Mouse (Mus musculus) kidney, adult 11 months (tissue): ENCODE measurements at regions not wholly inside any gene's neighbourhood (a gene's known extent, or its start where the extent isn't known, plus 50 kb on each side); places are given as distances from the start of the nearest gene placed in this dataset.

Experiments used
- DNase-seq: peaks from one replicate; pipeline ENCODE4 v3.0.0; 2022

DNA sequence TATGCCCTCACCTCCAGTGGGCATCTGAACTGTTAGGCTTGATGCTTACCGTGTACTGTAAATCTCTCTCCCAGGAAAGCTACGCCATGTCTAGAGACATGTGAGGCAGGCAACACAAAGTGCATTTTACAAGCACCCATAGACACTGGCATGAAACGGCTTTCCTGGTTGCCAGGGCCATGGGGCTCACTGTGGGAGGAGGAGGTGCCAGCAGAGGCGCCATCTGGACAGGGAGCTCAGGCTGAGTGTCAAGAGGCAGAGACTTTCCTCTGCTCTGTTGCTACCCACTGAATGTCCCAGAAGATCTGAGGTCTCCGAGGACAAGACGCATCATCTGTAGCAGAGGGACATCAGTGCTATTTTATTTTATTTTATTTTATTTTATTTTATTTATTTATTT, 608.7 kb downstream of the Vrk1 start:
- no peak for DNase-seq

DNA sequence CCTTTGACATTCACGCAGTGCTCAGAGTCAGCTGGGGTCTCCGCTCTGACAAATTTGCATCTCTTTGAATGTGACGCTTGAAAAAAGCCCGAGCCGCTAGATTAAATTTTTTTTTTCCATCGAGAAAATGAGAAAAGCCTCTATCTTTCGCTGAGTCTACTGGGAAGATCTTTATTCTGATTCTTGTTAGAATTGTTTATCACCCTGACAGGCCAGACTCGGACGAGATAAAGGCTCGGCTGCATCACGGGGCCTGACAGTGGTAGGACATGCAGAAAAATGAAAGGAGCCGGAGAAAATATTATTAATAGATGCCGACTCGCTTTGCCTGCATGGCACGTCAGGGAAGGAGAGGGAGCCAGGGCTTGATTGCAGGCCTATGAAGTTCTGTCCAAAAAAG, 616.8 kb downstream of the Vrk1 start:
- no peak for DNase-seq

DNA sequence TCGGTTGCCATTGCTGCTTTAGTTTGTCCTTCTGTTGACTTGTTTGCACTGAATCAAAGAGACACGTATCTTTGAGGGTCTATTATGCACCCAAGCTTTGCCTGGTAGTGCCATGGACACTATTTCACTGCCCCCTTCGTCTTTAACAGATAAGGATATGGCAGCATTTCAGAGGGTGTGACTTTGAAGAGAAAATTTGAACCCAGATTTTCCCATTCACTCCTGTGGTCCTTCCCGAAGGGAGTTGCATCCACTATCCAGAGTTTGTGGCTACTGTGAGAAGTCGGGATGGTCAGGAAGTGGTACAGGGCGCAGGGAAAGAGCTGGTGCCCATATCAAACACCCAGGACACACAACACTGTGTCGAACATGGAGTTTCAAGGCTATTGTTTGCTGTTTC, 622.5 kb downstream of the Vrk1 start:
- DNase-seq, result no peak

DNA sequence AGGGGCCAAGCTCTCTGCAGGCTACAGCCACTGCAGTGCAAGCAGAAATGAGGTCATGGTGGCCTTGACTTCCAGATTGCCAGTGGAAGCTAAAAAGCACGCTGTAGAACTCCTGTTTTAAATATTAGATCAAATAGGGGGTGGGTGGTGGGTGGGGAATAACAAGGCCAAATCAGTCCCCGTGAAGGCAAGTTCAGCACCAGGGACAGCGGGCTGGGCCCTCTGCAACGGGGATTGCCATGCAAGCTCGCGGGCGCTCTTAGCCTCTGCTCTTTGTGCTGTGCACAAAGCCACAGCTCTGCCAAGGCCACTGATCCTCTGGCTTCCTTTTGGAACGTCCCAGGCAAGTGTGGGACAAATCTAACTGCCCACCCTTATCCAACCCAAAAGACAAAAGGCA, 623.1 kb downstream of the Vrk1 start:
- no peak for DNase-seq

DNA sequence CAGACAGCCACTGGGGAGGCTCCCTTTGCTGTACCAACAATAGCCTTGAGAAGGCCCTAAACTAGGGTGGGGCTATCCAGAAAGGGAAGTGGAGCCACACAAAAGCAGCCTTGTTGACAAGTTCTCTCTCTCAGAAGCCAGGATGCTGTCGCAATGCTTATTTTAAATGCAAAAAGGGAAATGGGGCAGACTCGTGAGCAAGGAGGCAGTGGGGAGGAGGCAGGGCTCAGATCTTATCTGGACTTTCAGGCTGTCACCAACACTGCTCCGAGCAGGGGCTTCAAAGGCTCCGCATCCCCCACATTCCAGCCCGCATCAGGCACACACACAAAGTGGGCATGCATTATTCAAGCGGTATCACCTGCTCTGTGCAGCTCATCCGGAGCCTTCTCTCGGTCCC, 648.3 kb downstream of the Vrk1 start:
- DNase-seq, result no peak

DNA sequence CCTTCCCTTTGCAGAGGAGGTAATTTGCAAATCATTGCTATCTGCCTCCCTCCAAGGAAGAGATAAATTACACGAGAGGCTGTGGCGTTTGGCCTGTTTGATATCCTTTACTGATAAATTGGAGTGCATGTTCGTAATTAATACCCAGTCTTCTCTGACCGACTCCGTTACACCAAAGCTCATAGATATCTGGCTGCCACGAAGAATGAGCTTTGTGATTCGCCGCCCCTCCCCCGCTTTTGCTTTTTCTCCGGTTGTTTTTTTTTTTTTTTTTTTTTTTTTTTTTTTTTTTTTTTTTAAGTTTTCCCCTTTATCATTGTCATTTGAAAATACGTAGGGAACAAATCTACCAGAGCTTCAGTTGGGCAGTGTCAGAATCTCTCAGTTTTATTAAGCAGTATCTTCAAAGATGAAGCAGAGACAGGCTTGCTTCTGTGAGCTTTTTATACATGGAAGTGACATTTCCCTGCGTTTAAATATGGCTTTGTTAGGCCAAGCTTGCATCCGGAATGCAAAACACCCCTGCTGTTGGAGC, 663.3 kb downstream of the Vrk1 start:
- no peak for DNase-seq

DNA sequence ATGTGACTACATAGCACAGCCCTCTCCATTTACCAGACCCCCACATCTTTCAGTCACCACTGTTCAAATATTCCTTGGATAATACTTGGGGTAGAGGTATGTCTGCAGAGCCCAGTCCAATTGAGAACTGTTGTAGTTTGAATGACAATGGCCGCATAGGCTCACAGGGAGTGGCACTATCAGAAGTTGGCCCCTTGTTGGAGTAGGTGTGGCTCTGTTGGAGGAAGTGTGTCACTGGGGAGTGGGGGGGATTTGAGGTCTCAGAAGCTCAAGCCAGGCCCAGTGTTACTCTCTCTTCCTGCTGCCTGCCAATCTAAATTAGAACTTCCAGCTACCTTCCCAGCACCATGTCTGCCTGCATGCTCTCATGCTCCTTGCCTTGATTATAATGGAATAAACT, 664.7 kb downstream of the Vrk1 start:
- DNase-seq, result no peak

DNA sequence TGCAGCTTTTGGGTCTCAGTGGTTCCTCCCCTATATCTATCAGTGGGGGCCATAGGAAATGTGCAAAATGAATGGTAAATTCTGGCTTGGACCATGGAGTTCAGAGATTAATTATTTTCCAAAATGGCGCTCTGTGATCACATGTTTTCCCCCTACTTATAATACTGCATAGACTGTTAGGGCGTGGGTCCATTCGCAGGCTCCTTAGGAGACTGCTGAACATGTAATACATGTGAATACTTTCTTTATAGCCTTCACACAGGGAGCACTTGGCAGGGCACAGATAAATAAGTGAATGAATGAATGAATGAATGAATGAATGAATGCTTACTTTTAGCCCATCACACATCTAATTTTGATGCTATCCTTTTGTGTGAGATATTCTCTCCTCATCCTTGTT, 666.1 kb downstream of the Vrk1 start:
- no peak for DNase-seq

DNA sequence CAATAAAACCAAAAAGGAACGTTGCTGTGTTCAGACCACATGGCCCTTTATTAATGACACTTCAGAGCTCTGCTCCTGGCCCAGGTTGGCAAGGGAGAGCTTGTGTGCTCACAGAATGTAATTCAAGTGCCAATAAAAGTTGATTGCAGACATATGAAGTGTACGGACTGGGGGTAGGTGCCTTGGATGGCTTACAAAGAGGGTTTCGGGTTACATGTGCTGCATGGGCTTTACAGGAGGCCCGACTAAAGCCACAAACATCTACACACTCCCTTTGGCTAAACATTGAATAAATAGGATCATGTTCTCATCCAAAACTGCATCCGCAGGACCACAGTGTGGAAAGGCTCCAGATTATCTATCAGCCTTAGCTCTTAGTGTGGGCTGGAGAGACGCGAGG, 666.5 kb downstream of the Vrk1 start:
- no peak for DNase-seq

DNA sequence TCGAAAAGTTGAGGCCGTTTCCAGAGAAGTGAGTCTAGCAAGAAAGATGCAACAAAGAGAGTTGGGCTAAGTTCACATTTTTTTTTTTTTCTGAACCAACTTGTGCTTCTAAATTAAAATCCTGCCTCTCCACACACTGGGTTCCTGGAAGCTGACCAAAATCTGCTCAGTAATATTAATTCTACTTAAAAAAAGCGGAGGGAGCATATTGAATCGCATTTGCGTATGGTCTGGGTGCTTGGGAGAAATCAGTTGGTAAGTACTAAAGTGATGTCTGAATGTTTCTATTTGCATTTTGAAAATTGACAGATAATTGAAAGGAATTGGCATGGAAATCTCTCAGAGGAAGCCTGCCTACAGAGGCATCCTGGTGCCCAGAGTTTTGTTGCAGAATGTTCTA, 676.0 kb downstream of the Vrk1 start:
- no peak for DNase-seq

DNA sequence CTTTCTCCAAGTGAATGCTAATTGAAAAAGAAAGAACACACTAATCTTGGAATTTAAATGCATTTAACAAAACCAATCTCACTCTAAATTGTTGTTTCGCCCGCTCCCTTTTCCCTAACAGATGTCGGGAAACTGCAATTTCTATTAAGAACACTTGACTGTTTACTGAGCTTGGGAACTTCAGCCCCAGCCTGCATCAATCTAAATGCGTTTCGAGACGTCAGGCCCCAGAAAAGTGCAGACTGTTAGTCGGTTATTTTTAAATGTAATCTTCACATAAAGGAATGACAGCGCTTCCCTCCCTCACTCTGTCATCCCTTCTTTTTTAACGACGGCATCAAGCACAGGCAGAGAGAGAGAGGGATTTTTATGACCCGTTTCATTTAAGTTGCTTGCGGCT, 677.7 kb downstream of the Vrk1 start:
- no peak for DNase-seq

DNA sequence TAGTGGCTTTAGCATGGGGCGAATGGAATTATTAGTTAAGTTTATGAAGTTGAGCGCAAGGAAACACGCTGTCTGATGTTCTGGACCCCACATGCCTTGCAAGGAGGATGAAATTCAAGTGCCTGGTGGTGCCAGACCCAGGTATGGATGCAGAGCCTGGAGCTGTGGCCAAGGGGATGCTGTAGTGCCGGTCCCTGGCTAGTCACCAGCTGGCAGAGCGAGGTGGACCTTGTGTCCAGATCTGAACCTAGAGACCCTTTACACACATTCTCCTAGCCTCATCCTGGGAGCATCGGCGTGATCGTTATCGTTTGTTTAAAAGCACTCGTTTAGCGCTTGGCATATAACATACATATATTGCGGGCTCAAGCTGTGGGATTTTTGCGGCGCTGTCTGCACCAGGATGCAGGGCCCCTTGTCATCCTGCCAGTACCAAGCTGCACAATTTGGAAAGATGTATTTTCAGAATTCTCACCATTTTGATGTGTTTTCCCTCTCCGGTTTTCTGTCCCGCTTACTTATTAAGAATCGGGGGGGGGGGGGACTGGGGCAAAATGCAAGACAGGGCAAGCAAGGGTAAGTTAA, 678.2 kb downstream of the Vrk1 start:
- DNase-seq, result no peak

DNA sequence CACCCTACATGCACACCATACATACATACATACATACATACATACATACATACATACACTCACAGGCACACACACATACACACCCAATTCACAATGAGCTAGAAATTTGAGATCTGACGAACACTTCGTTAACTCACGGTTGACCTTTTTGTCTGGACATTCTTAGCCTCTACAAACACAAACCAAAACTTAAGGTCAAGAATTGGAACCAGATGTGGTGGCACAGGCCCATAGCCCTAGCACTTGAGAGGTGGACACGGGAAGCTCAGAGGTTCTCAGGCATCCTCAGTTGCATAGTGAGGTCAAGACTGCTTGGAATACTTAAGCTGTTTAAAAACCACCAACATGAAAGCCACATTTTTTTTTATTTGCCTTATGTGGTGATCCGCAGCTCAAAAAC, 692.9 kb downstream of the Vrk1 start:
- DNase-seq, result no peak

DNA sequence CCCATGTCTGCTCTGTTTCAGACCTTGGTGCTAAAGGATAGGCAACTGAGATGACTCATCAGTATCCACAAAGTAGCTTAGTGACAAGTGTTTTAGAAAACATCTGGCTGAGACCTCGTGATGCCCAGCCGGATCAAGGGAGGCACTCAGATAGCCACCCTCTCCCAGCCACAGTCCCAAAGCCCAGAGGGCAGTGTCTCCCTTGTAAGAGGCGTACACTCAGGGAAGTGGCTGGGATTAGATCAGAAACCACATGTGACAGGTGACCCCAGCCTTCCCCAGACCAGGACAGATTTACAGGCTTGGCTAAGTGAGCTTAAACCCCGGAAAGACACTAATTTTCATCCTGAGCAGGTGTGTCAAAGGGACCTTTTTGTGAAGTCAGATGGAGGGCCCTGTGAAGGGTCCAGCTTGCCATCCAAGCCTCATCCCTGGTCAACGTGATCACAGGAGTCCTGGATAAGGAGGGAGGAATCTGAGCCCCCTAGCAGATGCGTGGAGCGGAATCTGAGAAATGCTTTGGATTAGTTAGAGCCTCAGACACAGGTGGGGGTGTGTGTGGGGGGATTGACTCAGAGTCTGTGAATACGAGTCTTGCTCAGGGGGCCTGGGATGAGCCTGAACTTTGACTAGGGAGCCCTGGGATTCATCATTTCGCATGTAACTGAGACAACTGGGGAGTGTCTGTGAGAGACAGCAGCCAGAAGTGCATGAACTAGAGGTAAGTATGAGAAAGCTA, 711.4 kb downstream of the Vrk1 start:
- DNase-seq, result no peak

DNA sequence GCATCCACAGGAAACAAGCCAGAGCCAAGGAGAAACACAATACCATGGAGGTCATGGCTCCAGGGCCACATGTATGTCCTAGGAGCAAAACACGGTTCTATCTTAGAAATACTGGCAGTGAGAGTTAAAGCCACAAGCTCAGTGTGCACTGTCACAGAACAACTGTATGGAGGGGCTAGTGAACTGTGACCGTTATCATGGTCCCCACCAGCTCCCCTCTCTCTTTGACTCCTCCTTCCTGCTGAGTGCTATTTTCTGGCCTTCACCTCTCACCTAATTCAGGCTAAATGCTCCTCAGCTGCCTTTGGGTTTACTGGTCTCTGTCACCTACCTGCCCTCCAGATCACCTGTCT, 712.0 kb downstream of the Vrk1 start:
- DNase-seq, result no peak

DNA sequence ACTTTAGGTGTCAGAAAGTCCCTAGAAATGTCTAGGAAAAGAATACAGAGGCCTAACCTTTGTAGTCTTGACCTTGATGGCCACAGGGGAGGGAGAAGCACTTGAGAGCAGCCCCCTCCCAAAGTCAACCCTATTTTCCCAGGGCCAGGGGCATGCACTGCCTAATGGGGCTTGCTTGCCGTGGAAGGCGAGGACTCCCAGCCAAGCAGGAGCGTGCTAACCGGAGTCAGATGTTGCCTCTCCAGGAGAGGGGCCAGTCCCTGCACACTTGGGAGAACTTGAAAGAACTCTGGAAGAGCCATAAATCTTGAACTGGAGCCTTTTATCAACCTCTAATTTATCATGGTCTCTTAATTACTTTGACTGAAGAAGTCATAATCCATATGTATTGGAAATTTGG, 712.7 kb downstream of the Vrk1 start:
- no peak for DNase-seq

DNA sequence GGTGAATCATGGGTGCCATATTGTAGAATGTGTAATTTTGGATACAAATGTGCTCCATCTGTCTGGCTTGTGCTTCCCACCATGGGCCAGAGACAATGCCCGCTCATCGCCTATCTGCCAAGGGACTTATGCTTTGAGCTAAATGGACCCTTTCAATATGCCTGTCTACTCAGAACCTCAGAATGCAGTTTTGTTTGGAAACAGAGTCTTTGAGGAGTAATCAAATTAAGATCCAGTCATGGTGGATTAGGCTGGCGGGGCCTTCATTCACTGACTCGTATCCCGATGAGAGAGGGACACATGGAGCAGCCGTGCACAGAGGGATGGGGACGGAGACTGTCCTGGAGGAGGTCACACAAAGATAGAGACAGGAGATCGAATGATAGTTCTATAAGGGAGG, 716.9 kb downstream of the Vrk1 start:
- no peak for DNase-seq

DNA sequence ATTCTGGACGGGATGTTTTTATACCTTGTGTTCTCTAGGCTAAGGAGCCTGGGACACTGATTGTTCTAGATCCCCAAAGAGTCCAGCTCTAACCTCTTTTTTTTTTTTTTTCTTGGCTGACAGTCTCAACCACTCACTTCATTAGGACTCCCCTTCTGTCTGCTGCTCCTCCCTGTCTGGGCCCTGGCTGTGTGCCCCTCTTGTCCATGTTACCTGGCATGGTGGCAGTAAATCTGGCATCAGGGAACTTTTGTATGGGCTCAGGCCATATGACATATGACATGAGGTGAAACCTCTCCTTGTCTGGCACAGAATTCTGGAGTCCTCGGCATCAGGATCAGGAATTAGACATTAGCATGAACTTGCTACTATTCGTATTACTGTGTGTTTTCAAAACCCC, 717.5 kb downstream of the Vrk1 start:
- DNase-seq, result no peak

DNA sequence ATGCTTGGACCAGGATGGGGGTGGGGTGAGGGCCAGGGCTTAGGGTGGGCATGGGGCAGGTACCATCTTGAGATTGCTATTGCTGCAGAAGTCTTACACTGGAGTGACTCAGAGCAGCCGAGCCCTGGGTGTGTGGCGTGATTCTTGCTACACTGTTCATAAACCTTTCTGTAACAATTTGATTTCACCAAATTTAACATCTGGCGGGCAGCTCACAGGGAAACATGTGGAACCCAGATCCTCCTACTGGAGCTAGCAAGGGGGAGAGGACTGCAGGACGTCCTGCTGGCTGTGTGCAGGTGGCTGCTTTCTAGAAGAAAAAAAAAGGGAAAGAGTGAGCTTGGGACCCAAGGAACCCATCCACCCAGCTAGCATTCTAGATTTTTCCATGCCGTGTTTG, 719.7 kb downstream of the Vrk1 start:
- DNase-seq, result no peak

DNA sequence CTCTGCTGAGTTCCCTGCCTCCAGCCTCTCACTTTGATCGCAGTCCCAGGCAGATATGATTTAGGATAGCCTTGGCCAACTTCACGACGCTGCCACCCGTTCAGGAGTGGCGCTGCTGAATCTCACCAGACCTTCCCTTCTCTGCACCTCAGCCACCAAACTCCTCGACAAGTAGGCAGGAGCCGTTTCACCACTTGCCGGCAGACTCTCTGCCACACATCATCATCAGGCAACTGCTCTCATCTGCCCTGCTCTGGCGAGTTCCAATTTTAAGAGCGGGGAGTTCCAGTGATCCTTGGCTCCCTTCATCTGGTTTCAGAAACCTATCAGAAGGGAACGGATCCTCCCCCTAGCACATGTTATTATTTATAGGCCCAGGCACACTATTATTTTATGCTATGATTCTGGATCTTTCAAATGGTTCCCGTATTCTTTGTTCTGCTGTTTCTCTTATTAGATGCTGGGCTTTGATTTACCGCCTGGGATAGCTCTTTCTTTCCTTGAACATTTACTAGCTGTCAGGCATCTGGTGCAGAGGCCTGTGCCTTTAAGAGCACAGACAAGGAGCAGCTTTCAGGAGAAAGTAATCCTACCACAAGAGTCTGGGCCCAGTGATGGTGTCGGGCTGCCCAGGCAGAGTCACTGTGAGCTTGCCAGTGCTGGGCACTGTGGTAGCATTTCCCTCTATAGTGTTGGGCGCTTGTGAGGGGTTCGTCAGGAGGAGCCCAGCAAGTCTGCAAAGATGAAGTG, 722.3 kb downstream of the Vrk1 start:
- DNase-seq, result no peak

DNA sequence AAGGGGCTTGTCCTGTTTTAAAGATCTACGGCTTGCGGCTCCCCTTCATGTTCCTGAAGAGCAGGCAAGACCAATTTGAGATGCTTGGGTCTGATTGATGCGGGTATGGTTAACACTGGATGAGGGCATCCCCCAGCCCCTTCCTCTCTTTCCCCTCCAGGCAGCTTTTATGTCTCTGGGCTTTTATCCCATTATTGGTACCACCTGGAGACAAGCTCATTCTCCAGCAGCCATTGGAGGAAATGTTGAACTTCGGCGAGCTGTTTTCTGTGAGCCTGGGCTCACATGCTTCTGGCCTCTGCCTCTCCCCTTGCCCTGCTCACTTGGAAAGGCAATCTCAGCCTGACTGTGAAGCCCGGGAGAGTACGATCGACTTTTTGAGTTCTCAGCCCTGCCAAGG, 738.7 kb downstream of the Vrk1 start:
- DNase-seq, result no peak

DNA sequence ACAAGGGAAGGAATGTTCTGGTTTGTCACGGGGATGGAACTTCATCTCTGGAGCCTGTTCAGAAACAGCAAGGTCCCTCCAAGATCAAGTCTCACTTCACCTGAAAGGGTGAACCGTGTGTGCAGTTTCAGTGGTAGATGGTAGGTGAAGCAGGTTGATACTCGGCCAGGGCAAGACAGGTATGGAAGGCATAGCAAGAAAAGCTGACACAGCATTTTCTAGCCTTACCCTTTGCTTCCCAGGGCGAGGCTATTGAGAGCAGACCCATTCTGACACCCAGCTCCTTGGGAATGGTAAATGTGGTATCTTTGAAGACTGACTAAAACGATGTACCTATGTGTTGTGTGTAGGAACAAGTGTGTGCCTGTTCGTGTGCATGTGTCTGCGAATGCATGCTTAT, 724.9 kb upstream of the 3110018I06Rik start:
- no peak for DNase-seq

DNA sequence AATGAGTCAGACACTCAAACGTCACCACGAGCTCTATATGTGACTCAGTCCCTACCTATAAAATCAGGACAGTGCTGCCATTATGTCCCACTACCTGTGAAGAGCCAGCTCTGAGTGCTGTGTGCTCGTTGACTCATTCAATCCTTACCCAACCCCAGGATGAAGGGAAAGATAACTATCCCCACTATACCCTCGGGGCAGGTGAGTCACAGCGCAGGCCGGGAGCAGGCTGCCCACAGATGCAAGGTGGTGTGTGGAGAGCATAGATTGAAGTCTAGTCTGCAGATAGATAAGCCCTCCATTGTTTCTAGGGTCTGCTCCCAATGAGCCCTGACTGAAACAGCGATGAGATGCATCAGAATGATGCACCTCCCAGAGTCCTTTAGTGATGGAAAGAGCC, 723.9 kb upstream of the 3110018I06Rik start:
- no peak for DNase-seq

DNA sequence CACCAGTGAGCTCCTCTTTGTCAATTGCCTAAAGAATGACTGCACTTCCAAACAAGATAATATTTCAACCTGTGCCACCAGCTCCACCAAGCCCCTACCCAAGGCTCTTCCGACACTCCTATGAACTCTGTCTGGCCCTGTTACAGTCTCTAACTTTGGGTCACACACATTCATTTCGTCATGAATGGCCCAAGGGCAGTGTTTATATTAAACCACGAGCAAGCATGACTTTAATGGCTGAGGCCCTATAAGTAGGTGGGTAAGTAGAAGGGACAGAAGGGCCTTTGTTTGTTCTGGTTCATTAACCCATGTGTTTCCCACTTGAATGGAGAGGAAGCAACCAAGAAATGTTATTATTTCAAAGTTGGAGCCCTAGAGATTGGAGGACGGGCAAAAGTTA, 714.9 kb upstream of the 3110018I06Rik start:
- no peak for DNase-seq
